Mouse (Mus musculus) Patski (cell line): Measurements from ENCODE around the gene Ccl27a. TPM values are rescaled to one million over a fixed set of nuclear protein-coding genes. Genes with fewer than 3 reads are reported as not detected.

Source experiments
- ATAC-seq: fragments of 100-300 bp; one replicate; pipeline ENCODE4 v1.8.0; 2021
- CTCF ChIA-PET: fragments of 350-600 bp; sonication (Branson Sonifier 250); formaldehyde crosslinking; loops from one replicate; lab custom pipeline; 2022; ENCODE audit warnings: inconsistent platforms; lab: Charles Lee
- POLR2A ChIA-PET: fragments of 350-600 bp; sonication (Branson Sonifier 250); formaldehyde crosslinking; loops from one replicate; lab custom pipeline; 2022; ENCODE audit warnings: antibody characterized with exemption, inconsistent platforms; lab: Charles Lee
- DNase-seq: peaks from one replicate; pipeline ENCODE4 v3.0.0-alpha.2; 2011; ENCODE audit warnings: low read depth, low spot score
- H3K27me3 ChIP-seq: fragments of 371-371 bp; one replicate; pipeline ENCODE4 v1.5.1; 2021
- CTCF ChIP-seq: fragments of 100-300 bp; IDR thresholded peaks from one replicate; pipeline ENCODE4 v1.5.1; 2021
- in situ Hi-C: fragments of 300-500 bp; cut with MboI; formaldehyde crosslinking; loops from 3 replicates; pipeline ENCODE4 v1.11.1; 2018; ENCODE audit warnings: low pct_unique_long_range_greater_than_20kb, mixed read lengths
- polyA plus RNA-seq: library from polyadenylated mRNA; unstranded; gene quantifications from one replicate; pipeline ENCODE4 v1.2.3, GENCODE M21; 2021

Gene Ccl27a
- polyA plus RNA-seq, 1 experiment from 2014 or later = 17.9 TPM

GRCm38 (mm10) chr4:41762099-41762687 is 11.9 kb downstream of the Ccl27a start:
- no peaks in the 10 kb centered on the region for H3K27me3 ChIP-seq
- in situ Hi-C loops = no loop called here
- ChIA-PET CTCF (no interaction called here), POLR2A (no interaction called here)
- ATAC-seq (no peak), DNase-seq (no peak)
- no peak for TF ChIP-seq CTCF

- DNase-seq (no peak), ATAC-seq (no peak)
- H3K27me3 ChIP-seq = no peaks in the 10 kb centered on the region
- ChIA-PET POLR2A (no interaction called here), CTCF (interaction anchor here (1.3 kb wide), 1 partner anchor 20 kb away, joined by 3 read pairs; no protein-coding TSS in a partner anchor)
- TF ChIP-seq CTCF = no peak
- in situ Hi-C loops = no loop called here
Measured at GRCm38 (mm10) chr4:41761680-41762079, 12.4 kb downstream of the Ccl27a start.

GRCm38 (mm10) chr4:41760911-41761310 is 13.1 kb downstream of the Ccl27a start:
- in situ Hi-C loops = no loop called here
- ChIA-PET CTCF (interaction anchor here (1.3 kb wide), 1 partner anchor 19 kb away, joined by 3 read pairs; no protein-coding TSS in a partner anchor), POLR2A (no interaction called here)
- no peaks in the 10 kb centered on the region for H3K27me3 ChIP-seq
- no peak for ATAC-seq
- TF ChIP-seq CTCF = no peak
- no peak for DNase-seq

GRCm38 (mm10) chr4:41760288-41760721 is 13.7 kb downstream of the Ccl27a start:
- no peak for TF ChIP-seq CTCF
- ChIA-PET CTCF (interaction anchor here (1.3 kb wide), 1 partner anchor 18 kb away, joined by 3 read pairs; no protein-coding TSS in a partner anchor), POLR2A (no interaction called here)
- H3K27me3 ChIP-seq = no peaks in the 10 kb centered on the region
- ATAC-seq (peak; percentile 92), DNase-seq (peak; percentile 77)
- in situ Hi-C loops = no loop called here

- POLR2A ChIA-PET = no interaction called here
- ATAC-seq = no peak
- TF ChIP-seq CTCF = no peak
Measured at GRCm38 (mm10) chr4:41759656-41760287, 14.3 kb downstream of the Ccl27a start.

GRCm38 (mm10) chr4:41759206-41759605 is 14.8 kb downstream of the Ccl27a start:
- in situ Hi-C loops = no loop called here
- no peaks in the 10 kb centered on the region for H3K27me3 ChIP-seq
- DNase-seq (no peak), ATAC-seq (no peak)
- ChIA-PET POLR2A (no interaction called here), CTCF (no interaction called here)
- TF ChIP-seq CTCF = no peak

More at GRCm38 (mm10) chr4:41759656-41760287, 14.3 kb downstream of the Ccl27a start:
- CTCF ChIA-PET = no interaction called here
- in situ Hi-C loops = no loop called here
- H3K27me3 ChIP-seq = no peaks in the 10 kb centered on the region
- DNase-seq = no peak

GRCm38 (mm10) chr4:41758701-41759100 is 15.3 kb downstream of the Ccl27a start:
- in situ Hi-C loops = no loop called here
- DNase-seq = no peak
- H3K27me3 ChIP-seq = no peaks in the 10 kb centered on the region
- POLR2A ChIA-PET = no interaction called here
- CTCF ChIA-PET = no interaction called here
- TF ChIP-seq CTCF = no peak
- ATAC-seq = no peak

- in situ Hi-C loops = no loop called here
- TF ChIP-seq CTCF = no peak
- CTCF ChIA-PET = no interaction called here
- H3K27me3 ChIP-seq = no peaks in the 10 kb centered on the region
- ATAC-seq (no peak), DNase-seq (no peak)
- POLR2A ChIA-PET = no interaction called here
Measured at GRCm38 (mm10) chr4:41758021-41758420, 16.0 kb downstream of the Ccl27a start.

- TF ChIP-seq CTCF = no peak
- ChIA-PET CTCF (no interaction called here), POLR2A (no interaction called here)
- no peaks in the 10 kb centered on the region for H3K27me3 ChIP-seq
- in situ Hi-C loops = no loop called here
- ATAC-seq (no peak), DNase-seq (no peak)
Measured at GRCm38 (mm10) chr4:41757321-41757720, 16.7 kb downstream of the Ccl27a start.

- in situ Hi-C loops = no loop called here
- CTCF ChIA-PET = interaction anchor here (1.5 kb wide), 1 partner anchor 15 kb away, joined by 3 read pairs; no protein-coding TSS in a partner anchor
- DNase-seq = no peak
- H3K27me3 ChIP-seq = no peaks in the 10 kb centered on the region
- POLR2A ChIA-PET = no interaction called here
- TF ChIP-seq CTCF = no peak
- no peak for ATAC-seq
Measured at GRCm38 (mm10) chr4:41756440-41756839, 17.6 kb downstream of the Ccl27a start.
